ENCODE assay signal across 20 mouse cellular contexts in genomic region chr19:12497909-12498308, GRCm38 (mm10). TPM values are rescaled to one million over a fixed set of nuclear protein-coding genes. Genes with fewer than 3 reads are reported as not detected.
DNase-seq lines count a peak whose midpoint lies in the region; ATAC-seq and TF ChIP-seq lines count a peak whose summit lies in the region.
"Had no signal": no experiment of that assay in that cellular context is flagged by ENCODE, and none has a peak within 500 bp of the region (broad histone marks: within the 10 kb centered on the region; RNA-seq: fewer than 3 reads in every experiment).

No protein-coding gene starts in this region.

- H3K27ac ChIP-seq in heart, embryonic 10.5 days: no peak overlapping the region
- H3K27ac ChIP-seq in hindbrain, embryonic 11.5 days (ENCODE audit: low read depth, low read length): peak overlapping the region; percentile 72
- H3K27ac ChIP-seq in hindbrain, postnatal 0 days: peak overlapping the region; percentile 92
- H3K27ac ChIP-seq: heart, adult 2 months; limb, embryonic 10.5 days; liver, embryonic 12.5 days; lung, embryonic 15.5 days; stomach, embryonic 15.5 days had no signal

- H3K9me3 ChIP-seq in heart, embryonic 10.5 days: no peaks in the 10 kb centered on the region
- H3K9me3 ChIP-seq in hindbrain, embryonic 11.5 days (ENCODE audit: control insufficient read depth, low read length): no peaks in the 10 kb centered on the region
- H3K9me3 ChIP-seq in hindbrain, postnatal 0 days (ENCODE audit: low read length): no peaks in the 10 kb centered on the region
- H3K9me3 ChIP-seq: limb, embryonic 10.5 days; liver, embryonic 12.5 days; lung, embryonic 15.5 days; stomach, embryonic 15.5 days had no signal

- H3ac ChIP-seq in myocyte (ENCODE audit: control insufficient read depth, insufficient read length): no peak overlapping the region

- peaks cover 29% of the 10 kb centered on the region for H3K27me3 ChIP-seq in heart, embryonic 10.5 days (ENCODE audit: insufficient read depth, poor library complexity, severe bottlenecking)
- no peaks in the 10 kb centered on the region for H3K27me3 ChIP-seq in hindbrain, embryonic 11.5 days (ENCODE audit: control insufficient read depth, insufficient read depth, low read length)
- no peaks in the 10 kb centered on the region for H3K27me3 ChIP-seq in hindbrain, postnatal 0 days (ENCODE audit: insufficient read depth, low read length)
- H3K27me3 ChIP-seq in myocyte (ENCODE audit: control insufficient read depth, insufficient read depth, insufficient read length): no peaks in the 10 kb centered on the region
- H3K27me3 ChIP-seq: lung, embryonic 15.5 days; stomach, embryonic 15.5 days had no signal

- peak; percentile 58 for DNase-seq in heart, embryonic 10.5 days (ENCODE audit: low spot score)
- no peak for DNase-seq in heart, postnatal 4 days
- no peak for DNase-seq in hindbrain, embryonic 11.5 days (ENCODE audit: low spot score)
- DNase-seq in hindbrain, postnatal 0 days (ENCODE audit: low spot score): peak; percentile 67
- DNase-seq in retina, postnatal 1 day: no peak
- DNase-seq in kidney, adult 18-20 months: no peak
- no peak for DNase-seq in spleen, adult 18-20 months
- DNase-seq: adrenal gland, postnatal 10 days; cerebellum, adult 9-11 months; heart, adult 2 months; kidney, postnatal 4 days; layer of hippocampus, postnatal 36 days; thymus, postnatal 14 days had no signal

- ATAC-seq in hindbrain, embryonic 11.5 days (ENCODE audit: low FRiP score): no peak
- 0 out of 2 replicates have a peak, but pooled peaks have one; percentile 13 for ATAC-seq in hindbrain, postnatal 0 days
- ATAC-seq: intestine, postnatal 0 days; liver, embryonic 12.5 days had no signal

- H3K79me2 ChIP-seq in myocyte (ENCODE audit: control insufficient read depth, insufficient read depth): peaks cover 44% of the 10 kb centered on the region

- H3K4me1 ChIP-seq in heart, embryonic 10.5 days: 0 out of 2 replicates have a peak, but pooled peaks cover 15% of the 10 kb centered on the region
- H3K4me1 ChIP-seq in hindbrain, embryonic 11.5 days (replicated peaks; ENCODE audit: control insufficient read depth, insufficient read depth, low read length): peaks cover 16% of the 10 kb centered on the region
- H3K4me1 ChIP-seq in hindbrain, postnatal 0 days (ENCODE audit: insufficient read depth, low read length): peaks cover 26% of the 10 kb centered on the region

- no peak overlapping the region; the same call in 1 of the 2 replicates for H3K9ac ChIP-seq in hindbrain, embryonic 11.5 days (ENCODE audit: low read depth, low read length)
- no peak overlapping the region for H3K9ac ChIP-seq in hindbrain, postnatal 0 days (replicated peaks; ENCODE audit: low read length)
- H3K9ac ChIP-seq: liver, embryonic 12.5 days; lung, embryonic 15.5 days; stomach, embryonic 15.5 days had no signal

- TF ChIP-seq CTCF in hindbrain, postnatal 0 days (IDR thresholded peaks at IDR 0.05; ENCODE audit: low read depth): no peak

- H3K36me3 ChIP-seq in heart, embryonic 10.5 days: no peaks in the 10 kb centered on the region
- H3K36me3 ChIP-seq in hindbrain, embryonic 11.5 days (ENCODE audit: control insufficient read depth, insufficient read depth, low read length): 0 out of 2 replicates have a peak, but pooled peaks cover 4% of the 10 kb centered on the region
- H3K36me3 ChIP-seq in hindbrain, postnatal 0 days (ENCODE audit: insufficient read depth, low read length): no peaks in the 10 kb centered on the region
- peaks cover 4% of the 10 kb centered on the region for H3K36me3 ChIP-seq in myocyte (ENCODE audit: control insufficient read depth, insufficient read depth)
- H3K36me3 ChIP-seq: G1E; limb, embryonic 10.5 days; liver, embryonic 12.5 days; lung, embryonic 15.5 days had no signal

- H3K4me2 ChIP-seq in hindbrain, embryonic 11.5 days (replicated peaks; ENCODE audit: low read depth, low read length): peak overlapping the region; percentile 78
- H3K4me2 ChIP-seq in hindbrain, postnatal 0 days (ENCODE audit: low read depth, low read length): peak overlapping the region; percentile 72
- peak overlapping the region; percentile 98 for H3K4me2 ChIP-seq in myocyte (ENCODE audit: low read depth)
- H3K4me2 ChIP-seq: liver, embryonic 12.5 days had no signal

- WGBS in heart, embryonic 10.5 days: 71% methylated on average over 2 of the region's 2 CpGs
- 37% methylated on average over 2 of the region's 2 CpGs for WGBS in hindbrain, embryonic 11.5 days
- WGBS in hindbrain, postnatal 0 days: 20% methylated on average over 2 of the region's 2 CpGs

- no peak overlapping the region for H3K4me3 ChIP-seq in heart, embryonic 10.5 days
- H3K4me3 ChIP-seq in hindbrain, embryonic 11.5 days (ENCODE audit: low read depth, low read length): peak overlapping the region; percentile 92
- no peak overlapping the region for H3K4me3 ChIP-seq in hindbrain, postnatal 0 days (ENCODE audit: low read length)
- no peak overlapping the region for H3K4me3 ChIP-seq in myocyte
- H3K4me3 ChIP-seq: heart, adult 2 months; limb, embryonic 10.5 days; liver, embryonic 12.5 days; lung, embryonic 15.5 days; stomach, embryonic 15.5 days had no signal

- no peak for TF ChIP-seq POLR2A in myocyte (IDR thresholded peaks at IDR 0.05; ENCODE audit: insufficient read length, low read depth)

TF ChIP-seq in myocyte, 11 proteins besides CTCF, POLR2A, EP300 and RAD21:
- no peak for TF ChIP-seq REST (IDR thresholded peaks at IDR 0.05; ENCODE audit: insufficient read depth, insufficient read length)
- no peak for TF ChIP-seq USF1 (IDR thresholded peaks at IDR 0.05; ENCODE audit: low read depth)
- no peak for TF ChIP-seq SRF (IDR thresholded peaks at IDR 0.05; ENCODE audit: control insufficient read depth, insufficient read length, low read depth)
- TF ChIP-seq MYOD1 (IDR thresholded peaks at IDR 0.05; ENCODE audit: control insufficient read depth in 1 of 3, insufficient read length in 2 of 3, low read depth in 2 of 3): no peak
- TF ChIP-seq TCF12 (IDR thresholded peaks at IDR 0.05; ENCODE audit: insufficient read depth, poor library complexity, severe bottlenecking): no peak
- TF ChIP-seq E2F4 (IDR thresholded peaks at IDR 0.05; ENCODE audit: insufficient read depth): no peak
- TF ChIP-seq CEBPB (IDR thresholded peaks at IDR 0.05; ENCODE audit: insufficient read depth, poor library complexity, severe bottlenecking): no peak
- no peak for TF ChIP-seq MAX (IDR thresholded peaks at IDR 0.05; ENCODE audit: low read depth)
- no peak for TF ChIP-seq POLR2AphosphoS2 (IDR thresholded peaks at IDR 0.05; ENCODE audit: insufficient read length, low read depth)
- TF ChIP-seq TCF3 (IDR thresholded peaks at IDR 0.05; ENCODE audit: insufficient read length, low read depth): no peak

RNA-seq across cellular contexts. Expression of gene Dtx4, which starts 3.3 kb away (rescaled TPM):
- polyA plus RNA-seq in heart, embryonic 10.5 days (2016; fragmentation: Nextera tagmentation; extraction: Ambion mirVana): 0.91 and 2.9 TPM in 2 replicates
- 1 to 10 TPM; 7.7 to 8.9 TPM for total RNA-seq in heart, postnatal 4 days (2021)
- polyA plus RNA-seq in hindbrain, embryonic 11.5 days (2014; fragmentation: Nextera tagmentation; extraction: Ambion mirVana): 55.4 and 66.1 TPM in 2 replicates
- total RNA-seq in hindbrain, postnatal 0 days (2014; rRNA removed): 54.7 and 55.6 TPM in 2 replicates
- polyA plus RNA-seq in hindbrain, postnatal 0 days (2015; fragmentation: Nextera tagmentation; extraction: Ambion mirVana): 23.3 and 24.6 TPM in 2 replicates
- polyA plus RNA-seq in myocyte (2012; fragmentation: generic; extraction: Trizol): 21.2 TPM
- polyA plus RNA-seq: G1E had no signal

RNA-seq across cellular contexts. Expression of gene Mpeg1, which starts 37.3 kb away (rescaled TPM):
- 0.05 TPM in 1 of 2 replicates, not detected in the other for polyA plus RNA-seq in heart, embryonic 10.5 days (2016; fragmentation: Nextera tagmentation; extraction: Ambion mirVana)
- total RNA-seq in heart, postnatal 4 days (2021): 1 to 10 TPM; 4.5 to 5.7 TPM
- polyA plus RNA-seq in hindbrain, embryonic 11.5 days (2014; fragmentation: Nextera tagmentation; extraction: Ambion mirVana): 0.60 and 1.0 TPM in 2 replicates
- total RNA-seq in hindbrain, postnatal 0 days (2014; rRNA removed): 2.5 and 3.1 TPM in 2 replicates
- 1.0 and 1.2 TPM in 2 replicates for polyA plus RNA-seq in hindbrain, postnatal 0 days (2015; fragmentation: Nextera tagmentation; extraction: Ambion mirVana)
- 0.06 TPM for polyA plus RNA-seq in myocyte (2012; fragmentation: generic; extraction: Trizol)
- polyA plus RNA-seq: G1E had no signal

RNA-seq across cellular contexts. Expression of gene Fam111a, which starts 47.6 kb away (rescaled TPM):
- 20.4 and 21.3 TPM in 2 replicates for polyA plus RNA-seq in heart, embryonic 10.5 days (2016; fragmentation: Nextera tagmentation; extraction: Ambion mirVana)
- total RNA-seq in heart, postnatal 4 days (2021): 10 to 100 TPM; 23.1 to 23.8 TPM
- polyA plus RNA-seq in hindbrain, embryonic 11.5 days (2014; fragmentation: Nextera tagmentation; extraction: Ambion mirVana): 22.1 and 26.3 TPM in 2 replicates
- 1.9 and 4.8 TPM in 2 replicates for total RNA-seq in hindbrain, postnatal 0 days (2014; rRNA removed)
- polyA plus RNA-seq in hindbrain, postnatal 0 days (2015; fragmentation: Nextera tagmentation; extraction: Ambion mirVana): 3.2 and 3.3 TPM in 2 replicates
- 5.4 TPM for polyA plus RNA-seq in myocyte (2012; fragmentation: generic; extraction: Trizol)

Comparison
In these comparisons a context has a peak if more than half of its experiments do, and no peak if none do; other contexts are left out.
1. DNase-seq: peak in heart, embryonic 10.5 days (single experiment) and hindbrain, postnatal 0 days (single experiment); none in heart, postnatal 4 days (single experiment), hindbrain, embryonic 11.5 days (single experiment), retina, postnatal 1 day (single experiment), kidney, adult 18-20 months (single experiment) and spleen, adult 18-20 months (0 of 2).
2. Peak in every context shown above with its lines, with median percentiles within 50 percentile points of each other: H3K4me2 ChIP-seq.